Mouse (Mus musculus) left cerebral cortex, postnatal 36 days (tissue): ENCODE measurements at regions not wholly inside any gene's neighbourhood (a gene's known extent, or its start where the extent isn't known, plus 50 kb on each side); places are given as distances from the start of the nearest gene placed in this dataset.

Source experiments
- DNase-seq, 2 experiments: peaks; one replicate each; pipeline ENCODE4 v3.0.0; 2021 to 2022; ENCODE audit warnings: low spot score in 2 of 2, mixed read lengths in 1 of 2
- intact Hi-C: fragments of 180-260 bp; cut with DNase I; formaldehyde crosslinking; loops from one replicate; pipeline ENCODE4 v1.15.1; 2025

DNA sequence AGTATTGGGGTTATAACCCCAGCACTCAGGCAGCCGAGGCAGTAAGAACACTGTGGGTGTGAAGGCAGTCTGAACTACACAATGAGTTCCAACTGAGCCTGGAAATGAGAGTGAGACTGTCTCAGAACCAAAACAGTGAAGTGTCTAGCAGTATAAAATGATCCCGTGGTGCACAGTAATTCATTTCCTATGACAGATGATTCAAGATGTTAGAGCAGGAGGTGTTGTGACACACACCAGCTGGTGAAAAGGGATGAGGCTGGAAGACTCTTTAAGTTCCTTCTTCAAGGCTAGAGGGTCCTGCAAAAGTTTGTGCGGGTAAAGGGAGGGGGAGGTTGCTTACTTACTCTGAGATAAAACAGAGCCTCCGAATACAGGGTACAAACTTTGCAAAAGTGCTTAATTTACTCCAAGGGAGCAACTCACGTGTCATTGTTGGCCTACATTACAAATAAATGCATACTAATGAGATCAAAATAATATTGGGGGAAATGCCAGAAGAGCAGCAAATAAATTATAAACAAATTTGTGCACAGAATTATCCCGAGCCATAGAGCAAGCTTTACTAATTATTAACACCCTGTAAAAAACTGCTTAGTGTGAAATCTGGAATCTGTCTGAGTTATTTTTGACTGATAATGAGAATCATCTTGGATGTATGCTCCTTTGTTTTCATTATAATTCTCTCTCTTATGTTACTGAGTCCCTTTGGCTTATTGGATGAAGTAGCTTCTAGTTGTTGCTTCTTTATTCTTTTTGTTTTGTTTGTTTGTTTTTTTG lies 382.0 kb upstream of the Zic4 start:
- no peak for DNase-seq
- intact Hi-C loops: no loop called here

DNA sequence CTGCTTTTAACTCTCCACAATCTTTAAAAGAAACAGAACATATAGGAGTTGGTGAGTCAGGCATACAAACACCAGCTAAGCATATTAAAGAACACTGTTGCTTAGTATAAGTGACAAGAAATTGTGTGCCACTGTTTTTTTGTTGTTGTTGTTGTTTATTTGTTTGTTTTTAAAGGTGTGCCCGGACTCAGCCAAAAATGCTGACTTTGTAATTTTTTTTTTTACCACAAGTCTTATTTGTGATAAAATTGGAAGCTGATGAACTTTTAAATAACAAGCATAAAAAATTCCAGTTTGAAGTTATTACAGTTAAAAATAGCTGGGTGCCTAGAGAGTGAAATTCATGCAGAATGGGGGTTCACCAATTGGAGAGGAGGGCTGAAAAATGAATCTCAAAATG lies 363.0 kb upstream of the Zic4 start:
- intact Hi-C loops: no loop called here
- no peak for DNase-seq

DNA sequence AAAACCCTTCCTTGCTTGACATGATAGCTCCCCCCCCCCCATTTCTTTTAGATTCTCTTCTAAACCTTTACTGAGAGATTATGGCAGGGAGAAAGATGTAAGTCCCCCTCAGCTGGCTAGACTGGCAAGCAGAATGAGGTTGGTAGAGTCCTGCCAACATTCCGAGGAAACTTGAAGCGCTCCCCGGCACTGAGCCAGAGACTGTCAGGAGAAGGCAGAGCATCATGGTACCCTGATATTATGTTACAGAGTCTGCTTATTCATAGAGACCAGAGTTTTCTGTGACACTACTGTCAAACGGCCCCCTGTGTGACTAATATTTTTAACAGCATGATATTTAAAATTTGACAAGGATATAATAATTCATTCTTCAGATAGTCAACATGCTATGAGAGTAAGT lies 358.0 kb upstream of the Zic4 start:
- intact Hi-C loops: no loop called here
- DNase-seq: no peak

DNA sequence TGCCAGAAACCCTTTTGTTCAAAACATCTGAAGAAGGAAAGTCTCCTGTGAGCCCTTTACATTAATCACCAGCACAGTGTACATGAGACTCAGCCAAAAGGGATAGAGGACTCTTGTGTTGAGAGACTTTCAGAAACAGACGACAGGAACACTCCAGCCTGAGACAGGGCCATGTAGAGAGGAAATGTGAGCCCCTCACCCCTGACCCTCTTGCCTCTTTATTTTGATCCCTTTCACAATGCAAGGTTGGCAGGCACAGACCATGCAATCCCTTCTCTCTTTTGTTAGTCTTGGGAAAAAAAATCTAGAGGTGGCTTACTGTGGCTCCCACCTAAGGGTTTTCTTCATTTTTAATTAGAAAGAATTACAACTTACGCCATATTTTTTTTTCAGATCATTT lies 321.7 kb upstream of the Zic4 start:
- intact Hi-C loops: no loop called here
- no peak for DNase-seq

DNA sequence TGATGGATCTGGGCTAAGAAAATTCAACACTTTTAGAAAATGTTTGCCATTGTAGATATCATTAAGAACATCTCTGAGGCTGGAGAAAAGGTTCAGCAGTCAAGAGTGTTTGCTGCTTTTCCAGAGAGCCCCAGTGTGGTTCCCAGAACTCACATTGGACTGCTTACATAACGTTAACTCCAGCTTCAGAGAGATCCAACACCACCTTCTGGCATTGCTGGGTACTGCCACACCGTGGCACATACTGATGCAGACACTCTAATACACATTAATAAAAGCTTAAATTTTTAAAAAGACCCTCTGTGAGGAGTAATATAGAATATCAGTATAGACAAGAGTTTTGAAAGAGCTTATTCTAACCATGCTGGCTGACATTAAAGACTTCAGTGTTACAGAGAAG lies 313.6 kb upstream of the Zic4 start:
- no peak for DNase-seq
- intact Hi-C loops: no loop called here

DNA sequence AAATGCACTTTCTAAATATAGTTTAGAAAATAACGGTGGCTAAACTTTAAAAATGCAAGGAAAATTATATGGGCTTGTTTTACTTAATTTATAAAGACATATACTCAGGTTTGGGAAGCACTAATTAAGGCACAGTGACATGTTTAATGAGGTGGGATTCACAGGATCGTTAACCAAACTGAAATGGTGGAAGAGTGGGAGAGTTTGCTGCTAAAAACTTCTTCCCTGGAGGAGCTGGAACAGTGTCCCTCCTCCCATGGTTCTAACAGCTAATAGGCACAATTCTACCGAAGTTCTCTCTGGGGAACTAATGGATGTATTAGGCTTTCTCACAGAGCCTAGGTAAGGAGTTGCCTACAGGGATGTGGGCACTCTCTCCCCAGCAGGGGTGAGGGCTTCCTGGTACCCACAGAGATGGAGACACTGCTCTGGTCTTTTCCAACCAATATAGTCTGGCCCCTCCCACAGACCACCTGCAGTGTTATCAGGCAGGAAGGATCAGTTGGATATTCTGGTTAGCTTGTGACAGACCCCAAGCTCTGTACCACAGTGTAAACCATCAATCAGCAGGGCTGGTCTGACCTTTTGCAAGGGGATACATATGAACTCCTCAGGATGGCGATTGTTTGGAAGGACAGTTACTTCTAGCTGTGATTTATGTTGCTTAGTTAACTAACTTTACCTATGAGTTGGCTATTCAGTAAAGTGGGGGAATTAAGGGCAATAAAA lies 309.0 kb upstream of the Zic4 start:
- intact Hi-C loops: no loop called here
- no peak for DNase-seq

DNA sequence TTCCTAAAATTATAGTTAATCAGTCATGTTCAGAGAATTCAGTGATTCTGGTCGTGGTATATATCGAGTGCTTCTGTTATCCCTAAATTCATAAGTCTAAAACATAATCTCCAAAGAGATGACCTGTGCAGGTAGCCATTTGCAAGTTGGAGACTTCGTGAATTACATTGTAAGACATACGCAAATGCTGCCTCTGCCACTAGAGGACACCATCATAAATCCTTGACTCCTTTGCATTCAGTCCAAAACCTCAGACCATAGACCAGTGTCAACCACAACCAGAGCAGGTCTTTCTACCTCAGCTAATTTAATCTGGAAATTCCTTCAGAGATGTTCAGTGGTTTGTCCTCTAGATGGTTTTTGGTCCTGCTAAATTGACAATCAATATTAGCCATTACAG lies 302.8 kb upstream of the Zic4 start:
- DNase-seq: no peak
- intact Hi-C loops: no loop called here

DNA sequence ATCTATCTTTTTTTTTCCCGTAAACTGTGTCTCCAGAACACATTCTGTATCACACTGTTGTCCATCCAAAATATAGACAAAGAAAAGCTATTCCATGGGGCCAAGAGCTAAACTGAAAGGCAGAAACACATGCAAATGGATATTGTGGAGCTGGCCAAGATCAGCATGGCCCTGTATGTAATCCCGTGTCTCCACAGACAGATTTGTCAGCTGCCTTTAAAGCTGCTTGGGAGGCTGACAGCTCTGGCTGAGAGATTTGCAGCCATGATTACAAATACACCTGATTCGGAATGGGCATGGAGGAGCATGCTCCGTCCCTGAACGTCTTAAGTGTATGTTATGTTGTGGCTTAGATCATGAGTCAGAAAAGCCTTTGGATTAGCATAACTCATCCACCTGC lies 292.7 kb upstream of the Zic4 start:
- intact Hi-C loops: no loop called here
- no peak for DNase-seq

DNA sequence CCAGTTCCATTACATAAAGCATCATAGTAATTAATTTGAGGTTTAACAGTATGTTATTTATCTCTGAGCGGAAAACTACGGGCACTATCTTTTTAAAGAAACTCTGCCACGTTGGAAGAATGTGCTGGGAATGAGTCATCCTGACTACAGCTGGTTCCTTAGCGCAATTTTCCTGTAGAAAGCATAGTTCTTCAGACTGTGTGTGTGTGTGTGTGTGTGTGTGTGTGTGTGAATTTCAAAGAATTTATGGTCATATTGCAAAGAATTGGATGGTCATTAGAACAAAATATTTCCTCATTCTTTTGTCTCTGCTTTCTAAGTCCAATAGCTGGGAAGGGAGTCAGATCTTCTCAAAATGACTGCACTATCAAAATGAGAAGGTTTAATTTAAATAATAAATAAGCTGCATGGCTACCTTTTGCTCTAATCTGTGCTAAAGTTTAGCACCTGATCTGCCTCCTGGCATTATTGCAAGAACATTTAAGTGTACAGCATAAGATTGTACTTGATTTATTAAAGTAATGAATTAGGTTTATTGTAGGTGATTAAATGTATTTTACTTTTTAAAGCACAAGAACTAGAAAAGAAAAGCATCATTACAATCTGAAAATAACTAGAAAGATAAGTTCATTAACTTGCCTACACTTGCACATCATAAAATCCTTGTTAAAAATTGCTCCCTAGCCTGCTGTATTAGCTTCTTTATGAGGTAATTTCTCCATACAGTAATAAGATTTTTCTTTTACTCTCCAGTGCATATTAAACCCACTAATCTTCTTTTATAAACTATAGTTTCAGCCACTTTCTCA lies 288.6 kb upstream of the Zic4 start:
- DNase-seq: no peak
- intact Hi-C loops: loop anchor here (10.0 kb wide), 1 partner anchor 869 kb away; no protein-coding TSS in a partner anchor

DNA sequence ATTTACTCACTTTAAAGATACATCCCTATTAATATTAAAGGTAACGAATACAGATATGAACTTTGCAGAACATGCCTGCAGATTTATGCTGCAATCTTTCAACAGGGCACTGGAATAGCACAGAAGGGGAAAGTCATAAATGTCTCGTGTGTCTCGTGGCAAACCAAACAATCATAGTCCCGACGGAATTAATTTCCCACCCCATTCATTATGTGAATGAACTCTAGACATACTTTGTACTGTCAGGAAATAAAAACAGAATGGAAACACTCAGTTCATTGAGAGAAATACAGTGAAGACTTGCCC lies 288.1 kb upstream of the Zic4 start:
- intact Hi-C loops: loop anchor here (10.0 kb wide), 1 partner anchor 869 kb away; no protein-coding TSS in a partner anchor
- DNase-seq: no peak

DNA sequence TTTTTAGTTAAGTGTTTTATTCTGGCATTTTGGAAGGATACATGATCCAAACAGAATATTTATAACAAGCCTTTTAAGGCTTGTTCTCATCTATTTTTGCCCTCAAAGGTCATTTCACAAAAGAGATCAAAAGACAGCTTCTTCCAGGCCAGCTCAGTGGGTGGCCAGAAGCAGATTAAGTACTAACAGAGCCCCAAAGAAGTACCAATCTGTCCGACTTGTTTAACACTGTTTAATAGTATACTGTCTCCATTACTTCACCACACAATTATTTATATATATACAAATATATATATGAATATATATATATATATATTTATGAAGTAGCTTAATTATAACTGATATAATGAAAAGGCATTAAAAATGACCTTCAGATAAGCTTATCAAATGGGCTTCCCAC lies 284.7 kb upstream of the Zic4 start:
- intact Hi-C loops: loop anchor here (10.0 kb wide), 1 partner anchor 873 kb away; no protein-coding TSS in a partner anchor
- no peak for DNase-seq

DNA sequence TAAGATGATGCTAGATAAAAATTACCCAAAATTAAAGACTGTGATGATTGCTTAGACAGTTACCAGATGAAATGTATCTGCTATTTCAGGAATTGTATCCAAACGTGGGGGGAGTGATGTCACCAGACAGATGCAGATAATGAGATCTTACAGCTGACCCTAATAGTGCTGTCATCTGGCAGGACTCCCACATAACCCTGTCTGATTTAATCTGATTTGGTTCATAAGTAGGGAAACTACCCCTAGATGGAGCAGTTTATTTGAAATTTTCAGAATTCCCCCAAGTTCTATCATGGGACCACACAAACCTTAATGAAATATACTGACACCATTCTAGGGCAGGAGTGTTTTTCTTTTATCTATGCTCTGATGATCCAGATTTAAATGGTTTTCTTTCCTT lies 278.4 kb upstream of the Zic4 start:
- no peak for DNase-seq
- intact Hi-C loops: no loop called here

DNA sequence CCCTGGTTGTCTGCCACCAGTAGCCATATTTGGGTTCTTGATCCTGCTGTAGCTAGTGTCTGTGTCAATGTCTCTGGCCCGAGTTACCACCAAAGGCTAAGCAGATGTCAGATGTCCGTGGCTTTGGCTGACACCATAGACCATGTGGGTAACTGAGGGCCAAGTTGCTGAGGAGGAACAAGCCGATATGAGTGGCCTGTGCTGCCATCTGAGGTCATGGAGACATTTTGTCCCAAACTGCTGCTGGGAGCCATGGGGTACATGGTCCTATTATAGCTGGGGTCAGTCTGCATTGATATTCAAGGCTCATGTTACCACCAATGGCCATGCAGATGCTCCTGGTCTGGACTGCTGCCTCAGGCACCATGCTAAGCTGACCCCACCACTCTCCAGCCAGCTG lies 276.3 kb upstream of the Zic4 start:
- no peak for DNase-seq
- intact Hi-C loops: no loop called here

DNA sequence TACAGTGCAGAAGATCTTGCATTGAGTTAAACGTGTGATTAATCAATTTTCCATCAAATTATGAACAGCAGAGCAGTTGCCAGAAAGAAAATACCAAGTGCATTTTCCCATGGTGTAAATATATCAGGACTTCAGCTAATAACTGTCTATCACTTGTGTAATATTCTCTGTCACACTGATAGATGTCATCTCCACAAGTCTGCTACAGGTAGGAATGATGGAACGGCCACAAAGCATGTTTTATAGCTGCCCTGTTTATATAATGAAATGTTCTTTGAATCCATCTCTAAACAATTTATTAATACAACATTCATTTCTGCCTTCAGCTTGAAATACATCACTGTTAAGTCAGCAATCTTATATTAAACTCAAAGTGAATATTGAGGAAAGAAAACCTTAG lies 272.9 kb upstream of the Zic4 start:
- DNase-seq: no peak
- intact Hi-C loops: no loop called here

DNA sequence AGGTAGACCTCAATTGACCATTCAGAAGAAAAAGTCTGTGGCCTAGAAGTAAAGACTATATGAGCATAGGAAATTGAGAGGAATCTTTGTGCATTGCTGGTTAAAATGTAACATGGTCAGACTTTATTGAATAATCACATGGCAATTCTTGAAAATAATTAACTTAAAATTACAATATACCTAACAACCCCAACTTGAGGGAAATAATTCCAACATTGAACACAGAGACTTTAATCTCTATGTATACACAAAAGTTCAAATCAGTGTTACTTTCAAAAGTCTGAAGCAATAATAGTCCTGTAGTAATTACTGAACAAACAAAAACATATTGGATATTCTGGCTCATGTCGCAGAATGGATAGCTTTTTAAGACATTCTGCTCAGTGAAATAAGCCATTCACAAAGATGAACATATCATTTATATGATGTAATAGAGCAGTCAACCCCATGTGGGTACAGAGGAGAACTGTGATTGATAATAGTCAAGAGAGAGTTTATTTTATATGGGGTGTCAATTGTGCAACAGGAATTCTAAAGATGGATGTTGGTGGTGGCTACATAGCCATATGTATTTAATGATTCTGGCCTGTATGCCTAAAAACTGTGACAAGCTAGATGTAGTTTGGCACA lies 270.7 kb upstream of the Zic4 start:
- intact Hi-C loops: no loop called here
- DNase-seq: no peak

DNA sequence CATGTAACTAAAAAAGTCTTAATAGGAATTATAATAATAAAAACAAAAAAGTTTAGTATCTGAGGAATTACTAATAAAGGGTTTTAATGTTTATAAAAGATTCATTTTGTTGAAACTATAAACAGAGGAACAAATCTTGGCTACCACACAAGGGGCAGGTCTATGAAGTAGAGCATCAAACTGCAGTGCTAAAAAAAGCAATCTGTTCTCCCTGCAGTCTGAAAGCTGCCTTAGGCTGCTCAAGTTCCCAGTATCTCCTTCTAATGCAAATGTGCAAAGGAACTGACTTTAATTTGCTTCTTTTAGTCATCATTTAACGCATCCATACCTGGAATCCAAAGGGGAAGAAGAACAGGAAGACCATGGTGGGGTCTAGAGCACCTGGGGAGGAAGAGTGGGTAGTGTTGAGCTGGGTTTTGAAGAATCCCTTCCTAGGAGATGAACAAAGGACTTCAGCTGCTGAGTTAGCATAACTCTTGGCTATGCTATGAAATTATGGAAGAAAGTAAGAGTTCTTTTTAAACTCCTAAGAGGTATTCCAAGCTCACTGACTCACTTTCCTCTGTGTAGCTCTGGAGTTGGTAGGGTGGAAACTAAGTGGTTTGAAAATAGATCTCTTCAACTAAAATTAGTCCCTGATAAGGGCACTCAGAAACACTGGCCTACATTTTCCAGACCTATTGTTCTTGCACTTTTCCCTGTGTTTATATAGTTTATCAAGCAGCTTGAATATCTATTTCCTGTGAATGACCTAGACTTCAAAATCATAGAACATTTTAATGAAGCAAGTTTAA lies 260.4 kb upstream of the Zic4 start:
- intact Hi-C loops: no loop called here
- no peak for DNase-seq

DNA sequence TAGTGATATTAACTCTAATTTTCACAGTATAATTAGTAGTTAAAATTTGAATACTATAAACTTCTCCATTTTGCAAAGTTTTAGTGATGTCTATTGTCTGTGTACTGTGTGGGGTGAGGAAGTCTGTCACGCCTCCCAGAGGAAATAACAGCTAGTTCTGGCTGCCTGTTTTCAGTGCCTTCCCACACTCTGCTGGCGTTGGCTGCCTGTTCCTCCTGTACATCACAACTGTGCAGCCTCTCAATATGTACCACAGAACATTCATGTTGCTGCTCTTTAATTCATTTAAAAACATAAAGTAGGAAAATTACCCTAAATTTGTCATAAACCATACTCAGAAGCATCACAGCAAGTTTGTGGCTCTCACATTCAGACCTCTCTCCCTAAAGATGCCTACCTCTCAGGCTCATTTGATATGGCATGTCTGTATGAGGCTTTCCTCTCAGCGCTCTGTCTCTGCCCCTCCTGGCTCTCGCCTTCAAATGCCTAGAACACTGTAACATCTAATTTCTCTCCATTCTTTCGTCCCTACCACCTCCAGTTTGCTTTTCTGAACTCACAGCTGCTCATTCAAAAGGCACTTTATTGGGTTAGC lies 239.7 kb upstream of the Zic4 start:
- peak; percentile 5 to 29 for DNase-seq
- intact Hi-C loops: no loop called here

DNA sequence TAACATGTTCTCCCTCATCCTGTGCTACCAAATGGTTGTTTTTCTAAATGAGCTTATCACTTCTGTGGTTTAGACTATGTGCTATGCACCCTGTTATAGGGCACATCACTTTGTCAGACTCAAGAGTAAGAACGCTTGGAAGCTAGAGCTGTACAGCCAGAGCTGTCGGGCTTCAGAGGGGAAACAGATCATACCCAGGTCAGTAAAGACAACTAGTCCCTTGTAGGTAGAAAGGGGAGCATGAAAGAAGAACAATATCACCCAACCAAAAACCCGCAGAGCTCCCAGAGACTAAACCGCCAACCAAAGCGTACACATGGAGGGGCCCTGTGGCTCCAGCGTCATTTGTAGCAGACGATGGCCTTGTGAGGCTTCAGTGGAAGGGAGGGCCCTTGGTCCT lies 239.0 kb upstream of the Zic4 start:
- intact Hi-C loops: no loop called here
- no peak for DNase-seq

DNA sequence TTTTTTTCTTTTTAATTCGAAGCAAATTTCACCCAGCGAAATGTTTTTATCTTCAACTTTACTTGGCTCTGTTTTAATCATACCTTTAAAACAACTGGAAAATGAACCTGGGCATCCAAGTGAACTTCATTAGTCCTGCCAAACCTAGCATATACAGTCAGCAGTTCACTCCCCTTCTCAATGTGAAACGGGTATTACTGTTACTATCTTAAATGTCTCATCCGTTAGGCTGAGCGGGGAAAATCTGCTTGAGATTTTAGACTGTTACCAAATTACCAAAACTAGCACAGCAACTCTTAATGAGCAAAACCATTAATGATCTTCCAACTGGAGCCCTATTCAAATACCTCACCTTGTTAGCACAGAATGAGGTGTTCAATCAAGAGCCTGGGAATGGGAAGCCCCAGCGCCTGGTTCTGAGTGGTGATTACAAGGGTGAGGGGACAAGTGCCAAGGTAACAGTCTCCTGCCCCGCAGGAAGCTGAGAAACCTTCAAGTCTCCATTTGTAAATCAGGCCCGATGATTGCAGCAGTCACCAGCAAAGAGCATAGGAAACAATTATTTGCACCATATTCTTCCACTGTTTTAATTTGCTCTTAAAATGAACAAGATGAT lies 235.5 kb upstream of the Zic4 start:
- no peak for DNase-seq
- intact Hi-C loops: no loop called here
